Mouse (Mus musculus): ENCODE data around the gene Gpc2.

DNA sequence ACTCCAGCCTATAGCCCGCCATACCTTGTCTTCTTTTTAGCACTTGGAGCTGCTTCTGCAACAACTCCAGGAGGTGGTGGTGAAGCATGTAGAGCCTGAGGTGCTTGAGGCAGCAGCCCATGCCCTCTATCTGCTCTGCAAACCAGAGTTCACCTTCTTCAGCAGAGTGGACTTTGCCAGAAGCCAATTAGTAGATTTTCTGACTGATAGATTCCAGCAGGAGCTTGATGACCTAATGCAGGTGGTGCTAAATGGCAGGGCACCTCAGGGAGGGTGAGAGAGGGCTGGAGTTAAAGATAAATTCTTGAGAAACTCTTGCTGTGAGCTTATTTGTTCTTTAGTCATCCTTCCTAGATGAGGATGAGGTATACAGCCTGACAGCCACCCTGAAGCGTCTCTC lies 19.8 kb upstream of the Gpc2 start:
- TF ChIP-seq CTCF (conservative IDR thresholded peaks at IDR 0.05; ENCODE audit: low read length), result no peak
- no peak for TF ChIP-seq NANOG (IDR thresholded peaks at IDR 0.05; ENCODE audit: borderline replicate concordance, low read length)
